Mouse (Mus musculus) neural tube, embryonic 13.5 days (tissue): ENCODE data around the gene Surf4. TPM values are rescaled to one million over a fixed set of nuclear protein-coding genes. Genes with fewer than 3 reads are reported as not detected.
"Not testable (repeated sequence)": the region's sequence is repeated elsewhere in the genome, so short reads cannot be mapped to it uniquely, and the experiment has no call there.

Experiments used
- ATAC-seq: fragments of 200-750 bp; cut with Nextera tagmentation; 2 replicates; pipeline ENCODE4 v1.8.0; 2017; ENCODE audit warnings: low read depth, mild to moderate bottlenecking, moderate TSS enrichment, moderate library complexity
- H3K27ac ChIP-seq: fragments of 300-500 bp; sonication (generic); replicated peaks from 2 replicates; pipeline ENCODE4 v1.5.1; 2015; ENCODE audit warnings: moderate library complexity, mild to moderate bottlenecking, inconsistent platforms
- H3K27me3 ChIP-seq: fragments of 300-500 bp; sonication (generic); 2 replicates; pipeline ENCODE4 v1.6.1; 2015; ENCODE audit warnings: mild to moderate bottlenecking, inconsistent platforms
- H3K36me3 ChIP-seq: fragments of 300-500 bp; sonication (generic); 2 replicates; pipeline ENCODE4 v1.6.1; 2015; ENCODE audit warnings: mild to moderate bottlenecking, inconsistent platforms
- H3K4me1 ChIP-seq: fragments of 300-500 bp; sonication (generic); replicated peaks from 2 replicates; pipeline ENCODE4 v1.6.1; 2015; ENCODE audit warnings: inconsistent platforms
- H3K4me2 ChIP-seq: fragments of 300-500 bp; sonication (generic); 2 replicates; pipeline ENCODE4 v1.6.1; 2015; ENCODE audit warnings: inconsistent platforms, mild to moderate bottlenecking, moderate library complexity
- H3K4me3 ChIP-seq: fragments of 300-500 bp; sonication (generic); 2 replicates; pipeline ENCODE4 v1.5.1; 2015; ENCODE audit warnings: mild to moderate bottlenecking, inconsistent platforms
- H3K9ac ChIP-seq: fragments of 300-500 bp; sonication (generic); 2 replicates; pipeline ENCODE4 v1.6.1; 2015; ENCODE audit warnings: moderate library complexity, mild to moderate bottlenecking, inconsistent platforms
- H3K9me3 ChIP-seq: fragments of 300-500 bp; sonication (generic); 2 replicates; pipeline ENCODE4 v1.6.1; 2016; ENCODE audit warnings: inconsistent platforms
- WGBS: fragments of 180-500 bp; shearing (Covaris S2); methylation state at CpG from one replicate; pipeline ENCODE4 v1.1.7; 2015; 5-methylcytosine and 5-hydroxymethylcytosine counted together
- polyA plus RNA-seq: library from polyadenylated mRNA; unstranded; fragments of >200 nt; fragmentation: Nextera tagmentation; extraction: Ambion mirVana; gene quantifications from 2 replicates; pipeline ENCODE4 v1.2.1, GENCODE M21; 2015

Surf4 gene
- polyA plus RNA-seq, 1 experiment from 2014 or later: 119 TPM

DNA sequence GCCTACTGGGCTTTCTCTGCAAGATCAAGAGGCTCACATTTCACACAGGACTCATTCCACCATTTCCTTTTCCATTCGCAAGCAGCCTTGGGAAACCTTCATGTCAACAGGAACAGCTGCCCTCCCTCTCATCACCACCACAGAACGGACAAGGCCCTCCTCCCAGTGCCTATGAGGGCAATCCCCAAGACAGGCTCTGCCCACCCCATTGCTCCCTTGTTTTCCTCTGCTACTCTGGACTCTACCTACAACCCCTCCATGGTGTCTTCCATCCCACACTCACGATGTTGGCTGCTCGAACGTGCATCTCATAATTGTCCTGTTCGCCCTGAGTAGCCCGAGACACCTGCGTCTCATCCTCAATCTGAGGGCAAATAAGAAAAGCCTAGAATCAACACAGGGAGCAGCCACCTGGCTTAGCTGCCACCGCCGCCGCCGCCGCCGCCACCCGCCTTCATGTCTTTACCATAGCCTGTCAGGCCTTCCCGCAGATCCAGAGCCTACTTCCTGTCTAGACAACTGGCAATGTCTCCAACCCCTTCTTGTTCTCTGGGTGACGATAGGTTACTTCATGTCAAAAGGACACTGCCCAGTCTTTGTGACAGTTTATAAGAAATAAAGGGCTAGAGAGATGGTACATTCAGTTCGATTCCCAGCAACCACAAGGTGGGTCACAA is 24.9 kb downstream of the Surf4 start:
- H3K27me3 ChIP-seq: no peaks in the 10 kb centered on the region
- H3K9me3 ChIP-seq: no peaks in the 10 kb centered on the region
- 87% methylated on average over 18 of the region's 18 CpGs for WGBS
- H3K4me2 ChIP-seq: peak overlapping the region; percentile 89
- H3K36me3 ChIP-seq: peaks cover 70% of the 10 kb centered on the region
- no peak overlapping the region for H3K27ac ChIP-seq
- peaks cover 49% of the 10 kb centered on the region for H3K4me1 ChIP-seq
- H3K9ac ChIP-seq: peak overlapping the region; percentile 90
- H3K4me3 ChIP-seq: peak overlapping the region; percentile 96
- no peak for ATAC-seq

DNA sequence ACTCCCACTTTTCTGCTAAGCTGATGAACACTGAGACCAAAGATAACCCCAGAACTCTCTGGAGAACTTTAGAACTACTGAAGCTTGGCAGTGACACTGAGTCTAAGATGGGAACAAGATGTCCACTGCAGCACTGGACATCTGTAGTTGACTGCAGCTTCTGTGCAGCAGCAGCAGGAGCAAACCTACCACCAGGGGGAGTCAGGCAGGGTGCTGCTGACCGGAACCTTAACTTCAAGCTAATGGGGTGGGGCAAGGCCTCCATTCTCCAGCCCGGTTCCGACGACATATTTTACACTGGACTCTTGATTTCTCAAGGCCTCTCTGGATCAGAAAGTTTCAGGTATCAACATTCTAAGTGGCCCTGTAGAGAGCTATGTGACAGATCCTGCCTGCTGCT is 26.6 kb downstream of the Surf4 start:
- WGBS: 62% methylated on average over 4 of the region's 4 CpGs
- Histone ChIP-seq H3K27me3 (no peaks in the 10 kb centered on the region), H3K9me3 (no peaks in the 10 kb centered on the region), H3K4me2 (no peak overlapping the region), H3K4me3 (no peak overlapping the region), H3K4me1 (peaks cover 50% of the 10 kb centered on the region), H3K27ac (no peak overlapping the region), H3K36me3 (peaks cover 53% of the 10 kb centered on the region), H3K9ac (0 out of 2 replicates have a peak overlapping the region, but pooled peaks have one; percentile 90)
- no peak for ATAC-seq

GRCm38 (mm10) chr2:26906431-26906830 is 27.3 kb downstream of the Surf4 start:
- H3K9me3 ChIP-seq: no peaks in the 10 kb centered on the region
- H3K4me3 ChIP-seq: no peak overlapping the region
- WGBS: 88% methylated on average over 3 of the region's 3 CpGs
- H3K4me1 ChIP-seq: peaks cover 50% of the 10 kb centered on the region
- H3K27me3 ChIP-seq: no peaks in the 10 kb centered on the region
- ATAC-seq: no peak
- H3K4me2 ChIP-seq: no peak overlapping the region
- H3K27ac ChIP-seq: no peak overlapping the region
- H3K36me3 ChIP-seq: peaks cover 46% of the 10 kb centered on the region
- H3K9ac ChIP-seq: no peak overlapping the region

- 93% methylated on average over 2 of the region's 2 CpGs for WGBS
- Histone ChIP-seq H3K4me2 (no peak overlapping the region), H3K36me3 (peaks cover 45% of the 10 kb centered on the region), H3K27ac (no peak overlapping the region), H3K9ac (no peak overlapping the region), H3K9me3 (no peaks in the 10 kb centered on the region), H3K4me1 (peaks cover 55% of the 10 kb centered on the region), H3K27me3 (no peaks in the 10 kb centered on the region), H3K4me3 (no peak overlapping the region)
- no peak for ATAC-seq
Observed at GRCm38 (mm10) chr2:26905936-26906335, 27.8 kb downstream of the Surf4 start.

DNA sequence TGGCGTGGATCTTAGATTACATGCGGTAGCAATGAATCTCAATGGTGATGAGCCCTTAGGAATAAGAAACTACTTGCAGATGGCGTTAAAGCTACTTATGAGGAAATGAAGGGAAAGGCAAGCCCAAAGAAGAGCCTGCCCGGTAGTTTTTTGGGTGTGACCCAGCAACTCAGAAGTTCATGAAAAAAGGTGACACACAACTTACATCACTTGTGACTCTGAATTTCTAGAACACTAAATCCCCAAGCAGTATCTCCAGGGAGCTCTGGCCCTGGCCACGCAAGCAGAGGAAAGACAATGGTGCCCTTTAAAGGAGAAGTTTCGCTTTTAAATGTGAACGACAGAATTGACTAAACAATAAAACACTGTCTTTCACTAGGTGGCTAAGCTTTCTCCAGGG is 30.4 kb downstream of the Surf4 start:
- Histone ChIP-seq H3K9ac (peak overlapping the region; percentile 74), H3K4me3 (peak overlapping the region; percentile 90), H3K27ac (peak overlapping the region; percentile 90), H3K9me3 (no peaks in the 10 kb centered on the region), H3K36me3 (peaks cover 59% of the 10 kb centered on the region), H3K27me3 (no peaks in the 10 kb centered on the region), H3K4me2 (peak overlapping the region; percentile 86), H3K4me1 (peaks cover 43% of the 10 kb centered on the region)
- WGBS: 10% methylated on average over 7 of the region's 7 CpGs
- no peak for ATAC-seq

DNA sequence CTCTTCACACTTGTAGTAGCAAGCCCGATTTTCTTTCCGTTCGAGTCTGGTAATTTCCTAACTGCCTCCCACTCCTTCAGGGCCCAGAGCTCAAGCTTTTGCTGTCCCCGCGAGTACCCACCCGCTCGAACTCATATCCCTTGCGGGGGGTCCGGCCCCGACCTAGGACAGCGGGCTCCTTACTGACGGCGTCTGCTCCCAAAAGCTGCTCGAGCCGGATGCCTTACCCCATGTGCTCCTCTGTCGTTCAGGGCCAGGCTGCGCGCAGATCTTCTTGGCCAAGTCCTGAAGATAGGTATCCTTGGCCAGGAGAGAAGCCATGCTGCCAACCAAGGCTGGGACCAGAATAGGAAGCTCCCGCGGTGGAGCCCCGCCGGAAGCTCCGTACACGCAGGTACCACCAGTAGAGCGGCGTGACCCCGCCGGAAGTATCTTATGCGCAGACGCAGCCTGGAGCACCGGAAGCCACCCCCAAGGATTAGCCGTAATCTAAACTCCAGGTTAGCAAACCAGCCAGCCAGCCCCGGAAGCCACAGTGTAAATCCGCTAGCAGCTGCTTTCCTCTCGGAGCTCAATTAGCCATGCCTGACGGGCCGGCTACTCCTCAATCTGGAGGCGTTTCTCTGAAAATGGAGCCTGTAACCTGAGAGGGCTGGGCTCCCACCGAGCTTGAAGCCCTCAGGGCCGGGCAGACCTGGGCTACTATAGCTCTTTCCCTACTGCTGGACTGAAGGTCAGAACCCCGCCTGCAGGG is 31.1 kb downstream of the Surf4 start, which contains the start of gene Surf6:
Surf6 (minus strand) TSS at position 413 of the 754 bp plus-strand sequence.
- no peaks in the 10 kb centered on the region for H3K27me3 ChIP-seq
- H3K36me3 ChIP-seq: peaks cover 59% of the 10 kb centered on the region
- peak; percentile 96 for ATAC-seq
- peak within 1 kb of the TSS; percentile 86 for H3K4me2 ChIP-seq
- peak within 1 kb of the TSS; percentile 74 for H3K9ac ChIP-seq
- peaks cover 36% of the 10 kb centered on the region for H3K4me1 ChIP-seq
- H3K4me3 ChIP-seq: peak within 1 kb of the TSS; percentile 90
- H3K9me3 ChIP-seq: no peaks in the 10 kb centered on the region
- under 1% methylated on average over 41 of the region's 41 CpGs for WGBS
- H3K27ac ChIP-seq: peak within 1 kb of the TSS; percentile 90

DNA sequence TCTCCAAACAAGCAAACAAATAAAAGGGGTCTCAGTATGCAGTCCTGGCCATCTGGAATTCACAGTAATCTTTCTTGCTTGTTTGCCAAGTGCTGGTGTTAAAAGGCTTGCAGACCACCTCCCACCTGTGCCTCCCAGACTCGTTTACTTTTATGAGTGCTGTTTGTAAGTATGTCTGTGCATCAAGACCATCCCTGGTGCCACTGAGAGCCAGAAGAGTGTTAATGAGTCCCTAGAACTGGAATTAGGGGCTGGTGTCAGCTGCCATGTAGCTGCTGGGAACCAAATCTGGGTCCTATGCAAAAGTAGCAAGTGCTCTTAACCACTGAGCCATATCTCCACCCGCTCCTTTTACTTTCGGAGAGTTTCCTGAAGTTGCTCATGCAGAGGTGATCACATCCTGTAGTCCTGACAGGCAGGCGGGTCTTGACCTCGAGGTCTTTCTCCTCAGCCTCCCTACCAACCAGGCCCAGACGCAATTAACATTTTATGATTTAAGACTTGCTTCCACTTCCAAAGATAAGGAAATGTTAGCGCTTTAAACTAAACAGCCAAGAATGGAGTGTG is 31.8 kb downstream of the Surf4 start:
- H3K4me3 ChIP-seq: peak overlapping the region; percentile 90
- WGBS: 13% methylated on average over 7 of the region's 7 CpGs
- peak overlapping the region; percentile 86 for H3K4me2 ChIP-seq
- H3K27me3 ChIP-seq: no peaks in the 10 kb centered on the region
- peaks cover 29% of the 10 kb centered on the region for H3K4me1 ChIP-seq
- ATAC-seq: no peak
- peak overlapping the region; percentile 74 for H3K9ac ChIP-seq
- no peaks in the 10 kb centered on the region for H3K9me3 ChIP-seq
- H3K27ac ChIP-seq: no peak overlapping the region
- H3K36me3 ChIP-seq: peaks cover 59% of the 10 kb centered on the region

DNA sequence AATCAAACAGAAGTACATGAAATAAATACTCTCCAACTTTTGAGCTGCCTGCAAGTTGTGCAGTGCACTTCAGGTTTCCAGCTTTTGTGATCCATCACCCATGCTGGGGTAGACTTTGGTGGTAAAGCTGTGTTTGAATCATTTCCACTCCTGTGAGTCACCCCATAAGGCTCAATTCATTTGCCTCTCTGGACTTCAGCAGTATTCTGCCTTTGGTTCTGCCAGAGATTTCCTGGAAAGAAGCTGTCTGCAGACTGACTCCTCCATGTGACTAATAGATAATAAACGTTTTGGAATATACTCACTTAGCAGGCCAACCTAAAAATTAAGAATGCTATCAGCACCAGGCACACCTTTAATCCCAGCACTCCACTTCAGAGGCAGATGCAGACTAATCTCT is 33.0 kb downstream of the Surf4 start:
- no peaks in the 10 kb centered on the region for H3K9me3 ChIP-seq
- peaks cover 59% of the 10 kb centered on the region for H3K36me3 ChIP-seq
- H3K27ac ChIP-seq: no peak overlapping the region
- WGBS: 70% methylated on average over 1 of the region's 1 CpGs
- H3K4me1 ChIP-seq: peaks cover 29% of the 10 kb centered on the region
- H3K9ac ChIP-seq: no peak overlapping the region
- no peak for ATAC-seq
- H3K4me2 ChIP-seq: no peak overlapping the region
- H3K27me3 ChIP-seq: no peaks in the 10 kb centered on the region
- H3K4me3 ChIP-seq: no peak overlapping the region

DNA sequence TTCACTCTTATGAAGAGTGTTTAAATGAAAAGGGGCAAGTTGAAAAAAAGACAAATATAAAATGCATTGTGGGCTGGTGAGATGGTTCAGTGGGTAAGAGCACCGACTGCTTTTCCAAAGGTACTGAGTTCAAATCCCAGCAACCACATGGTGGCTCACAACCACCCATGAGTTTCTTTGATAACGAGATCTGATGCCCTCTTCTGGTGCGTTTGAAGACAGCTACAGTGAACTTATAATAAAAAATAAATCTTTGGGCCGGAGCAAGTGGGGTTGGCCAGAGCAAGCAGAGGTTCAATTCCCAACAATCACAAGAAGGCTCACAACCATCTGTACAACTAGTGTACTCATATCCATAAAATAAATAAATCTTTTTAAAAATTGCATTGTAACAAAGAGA is 37.8 kb downstream of the Surf4 start:
- no peaks in the 10 kb centered on the region for H3K9me3 ChIP-seq
- no peak overlapping the region for H3K27ac ChIP-seq
- H3K36me3 ChIP-seq: peaks cover 86% of the 10 kb centered on the region
- no peak overlapping the region for H3K4me3 ChIP-seq
- ATAC-seq: no peak
- no peak overlapping the region for H3K4me2 ChIP-seq
- no peaks in the 10 kb centered on the region for H3K27me3 ChIP-seq
- H3K9ac ChIP-seq: no peak overlapping the region
- peaks cover 4% of the 10 kb centered on the region; the same call in 1 of the 2 replicates for H3K4me1 ChIP-seq
- WGBS: 91% methylated on average over 4 of the region's 4 CpGs

DNA sequence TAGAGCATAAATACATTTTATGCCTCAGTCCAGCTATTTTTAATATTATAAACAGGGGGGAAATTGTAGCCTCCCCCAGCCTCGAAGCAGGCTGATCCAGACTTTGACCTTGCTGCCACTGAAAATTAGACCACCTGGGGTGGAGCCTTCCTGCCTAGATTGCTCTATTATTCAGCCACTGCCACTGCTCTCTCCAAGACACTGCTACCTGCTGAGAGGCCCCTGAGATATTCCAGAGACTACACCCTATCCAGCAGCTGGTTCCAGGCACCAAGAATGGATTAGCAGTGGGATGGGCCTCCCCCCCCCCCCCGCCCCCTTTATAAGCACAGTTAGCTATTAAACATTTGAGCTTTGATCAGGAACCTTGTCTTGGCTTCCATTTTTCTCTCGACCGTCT is 47.6 kb downstream of the Surf4 start:
- H3K4me2 ChIP-seq, ATAC-seq: not testable (repeated sequence)
- 66% methylated on average over 4 of the region's 4 CpGs for WGBS

GRCm38 (mm10) chr2:26885541-26885940 is 48.2 kb downstream of the Surf4 start:
- H3K27me3 ChIP-seq, H3K4me1 ChIP-seq, H3K27ac ChIP-seq, ATAC-seq, H3K4me2 ChIP-seq, H3K4me3 ChIP-seq, H3K9ac ChIP-seq: not testable (repeated sequence)
- peaks cover 13% of the 10 kb centered on the region for H3K9me3 ChIP-seq
- H3K36me3 ChIP-seq: peaks cover 21% of the 10 kb centered on the region
- WGBS: 91% methylated on average over 2 of the region's 2 CpGs

More for the DNA sequence above, 47.6 kb downstream of the Surf4 start:
- not testable (repeated sequence) for H3K27ac ChIP-seq, H3K4me1 ChIP-seq, H3K9ac ChIP-seq, H3K4me3 ChIP-seq, H3K27me3 ChIP-seq
- Histone ChIP-seq H3K36me3 (peaks cover 27% of the 10 kb centered on the region), H3K9me3 (peaks cover 13% of the 10 kb centered on the region)

DNA sequence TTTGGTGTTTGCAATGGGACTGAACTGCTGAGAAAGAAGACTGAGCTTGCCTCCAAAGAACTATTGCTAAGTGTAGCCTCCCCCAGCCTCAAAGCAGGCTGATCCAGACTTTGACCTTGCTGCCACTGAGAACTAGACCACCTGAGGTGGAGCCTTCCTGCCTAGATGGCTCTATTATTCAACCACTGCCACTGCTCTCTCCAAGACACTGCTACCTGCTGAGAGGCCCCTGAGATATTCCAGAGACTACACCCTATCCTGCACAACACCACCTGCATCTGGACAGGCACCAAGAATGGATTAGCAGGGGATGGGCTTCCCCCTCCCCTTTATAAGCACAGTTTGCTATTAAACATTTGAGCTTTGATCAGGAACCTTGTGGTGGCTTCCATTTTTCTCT is 55.2 kb downstream of the Surf4 start:
- no peak overlapping the region for H3K4me3 ChIP-seq
- no peaks in the 10 kb centered on the region for H3K27me3 ChIP-seq
- ATAC-seq: no peak
- no peak overlapping the region for H3K27ac ChIP-seq
- H3K9ac ChIP-seq: no peak overlapping the region
- peaks cover 4% of the 10 kb centered on the region for H3K9me3 ChIP-seq
- no peaks in the 10 kb centered on the region for H3K4me1 ChIP-seq
- H3K36me3 ChIP-seq: no peaks in the 10 kb centered on the region
- no peak overlapping the region for H3K4me2 ChIP-seq
